Mouse (Mus musculus) testis, postnatal 10 days (tissue): ENCODE data around the gene Ptgs1.

Source experiments
- DNase-seq: peaks from one replicate; pipeline ENCODE4 v3.0.0; 2021; ENCODE audit warnings: low spot score

Gene Ptgs1

GRCm38 (mm10) chr2:36251156-36251555 is 20.9 kb downstream of the Ptgs1 start:
- DNase-seq, result no peak

DNA sequence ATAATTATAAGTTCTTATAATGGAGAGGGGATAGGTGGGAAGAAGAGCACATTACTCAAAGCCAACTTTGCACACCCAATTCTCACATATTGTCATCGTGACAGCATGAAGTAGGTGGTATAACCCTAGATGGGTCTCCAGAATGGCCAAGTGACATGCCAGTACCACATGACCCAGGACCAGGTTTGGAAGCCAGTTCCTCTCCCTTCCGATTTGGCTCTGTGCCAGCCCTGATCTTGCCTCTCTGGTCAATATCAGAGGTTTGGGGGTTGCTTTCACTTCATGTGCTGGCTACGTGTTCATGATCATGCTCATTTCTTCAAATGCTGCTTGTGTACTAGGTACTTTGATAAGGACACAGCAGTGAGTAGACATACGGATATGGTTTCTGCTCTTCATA is 22.3 kb downstream of the Ptgs1 start:
- no peak for DNase-seq

GRCm38 (mm10) chr2:36254445-36254844 is 24.2 kb downstream of the Ptgs1 start:
- DNase-seq, result no peak

- DNase-seq, result no peak
Measured at GRCm38 (mm10) chr2:36256931-36257330, 26.7 kb downstream of the Ptgs1 start.

- no peak for DNase-seq
Measured at GRCm38 (mm10) chr2:36259382-36259781, 29.2 kb downstream of the Ptgs1 start.

DNA sequence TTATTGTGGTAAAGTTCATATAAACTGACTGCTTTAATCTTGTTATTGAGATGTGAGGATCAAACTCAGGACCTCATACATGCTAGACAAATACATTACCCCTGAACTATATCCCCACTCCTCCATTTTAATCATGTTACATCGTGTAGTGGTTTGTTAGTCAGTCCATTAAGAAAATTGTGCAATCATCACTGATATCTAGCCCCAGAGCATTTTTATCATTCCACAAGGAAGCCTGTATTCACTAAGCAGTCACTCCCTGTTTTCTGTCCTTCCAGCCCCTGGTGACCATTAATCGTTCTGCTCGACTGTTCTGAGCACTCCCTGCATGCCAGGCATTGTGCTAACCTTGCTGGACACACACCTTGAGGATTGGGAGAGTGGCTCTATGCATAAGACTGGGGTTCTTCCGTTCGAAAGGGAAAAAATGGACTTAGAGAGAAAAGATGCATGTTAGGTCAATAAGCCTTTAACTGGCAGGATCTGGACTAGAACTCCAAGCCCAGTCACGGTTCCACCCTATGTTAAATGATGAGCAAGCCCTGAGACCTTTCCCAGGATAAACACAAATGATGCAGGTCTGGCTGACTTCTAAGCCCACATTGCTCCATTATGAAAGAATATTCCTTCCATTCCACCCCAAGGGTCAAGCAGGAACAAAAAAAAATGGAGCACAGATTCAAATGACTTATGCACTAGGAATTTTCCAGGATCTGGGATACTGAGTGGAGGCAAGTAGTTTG is 29.7 kb downstream of the Ptgs1 start:
- DNase-seq, result no peak

DNA sequence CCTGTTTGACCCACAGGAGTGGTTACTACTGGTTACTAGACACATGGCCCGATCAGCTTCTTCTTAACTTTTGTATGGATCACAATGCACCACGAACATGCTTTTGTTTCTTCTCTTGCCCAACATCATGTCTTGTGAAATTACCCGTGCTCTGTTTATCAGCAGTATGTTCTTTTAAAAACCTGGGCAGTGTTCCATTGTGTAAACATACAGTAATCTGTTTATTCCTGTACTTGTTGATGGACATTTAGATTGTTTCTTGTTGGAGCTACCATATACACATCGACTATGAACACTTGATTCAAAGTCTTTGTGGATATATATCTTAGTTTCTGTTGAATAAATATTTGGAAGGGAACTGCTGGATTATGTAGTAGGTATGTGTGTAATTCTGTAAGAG is 31.8 kb downstream of the Ptgs1 start:
- no peak for DNase-seq

DNA sequence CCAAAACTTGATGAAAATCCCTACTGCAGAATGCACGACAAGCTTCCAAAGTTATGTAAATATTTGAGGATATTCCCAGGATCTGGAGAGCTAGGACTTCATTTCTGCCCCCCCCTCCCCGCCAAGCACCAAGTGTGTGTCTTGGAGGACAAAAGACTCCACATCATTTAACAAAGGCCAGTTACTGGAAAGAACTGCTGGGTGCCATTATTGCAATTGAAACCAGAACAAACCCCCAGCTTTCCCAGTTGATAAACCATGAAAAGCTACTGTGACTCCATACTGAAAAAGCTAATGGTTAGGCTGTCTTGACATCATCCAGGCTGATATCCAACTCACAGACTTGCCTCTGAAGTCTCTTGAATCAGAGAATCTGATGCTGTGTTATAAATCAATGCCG is 39.2 kb downstream of the Ptgs1 start:
- DNase-seq, result no peak

DNA sequence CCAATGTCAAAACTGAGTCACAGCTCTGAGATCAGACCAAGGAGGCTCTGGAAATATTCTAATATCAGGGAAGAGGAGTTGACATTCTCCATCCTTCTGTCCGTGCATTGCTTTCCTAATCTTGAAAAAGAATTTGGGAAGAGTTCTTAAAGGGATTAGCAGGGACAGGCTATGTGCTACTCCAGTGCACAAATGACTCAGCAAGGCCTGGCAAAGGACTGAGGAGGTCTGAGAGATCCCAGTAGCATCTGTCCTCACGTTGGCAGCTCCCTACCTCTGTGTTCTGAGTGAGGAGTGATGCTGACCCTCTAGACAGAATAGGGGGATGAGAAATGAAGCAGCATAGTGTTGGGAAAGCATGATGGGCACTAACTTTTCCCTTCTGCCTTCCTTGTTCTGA is 40.0 kb downstream of the Ptgs1 start:
- no peak for DNase-seq

DNA sequence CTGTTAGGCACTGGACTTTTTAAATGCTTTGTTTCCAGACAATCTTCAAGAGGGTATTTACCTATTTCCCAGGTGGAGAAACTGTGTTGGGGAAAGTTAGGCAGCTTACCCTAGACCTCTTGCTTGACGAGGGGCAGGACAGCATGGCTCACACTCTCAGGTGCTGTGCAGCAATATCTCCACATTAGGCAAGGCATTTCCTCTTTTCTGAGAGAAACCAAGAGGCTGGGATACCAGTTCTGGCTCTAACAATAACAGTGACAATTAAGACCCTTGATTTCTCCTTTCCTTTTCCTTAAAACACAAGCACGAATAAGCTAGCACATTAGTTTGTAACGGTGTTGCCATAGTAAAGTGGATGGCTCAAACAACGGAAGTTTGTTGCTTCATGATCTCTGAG is 40.9 kb downstream of the Ptgs1 start:
- DNase-seq, result no peak

GRCm38 (mm10) chr2:36272288-36272950 is 42.2 kb downstream of the Ptgs1 start:
- DNase-seq, result no peak

DNA sequence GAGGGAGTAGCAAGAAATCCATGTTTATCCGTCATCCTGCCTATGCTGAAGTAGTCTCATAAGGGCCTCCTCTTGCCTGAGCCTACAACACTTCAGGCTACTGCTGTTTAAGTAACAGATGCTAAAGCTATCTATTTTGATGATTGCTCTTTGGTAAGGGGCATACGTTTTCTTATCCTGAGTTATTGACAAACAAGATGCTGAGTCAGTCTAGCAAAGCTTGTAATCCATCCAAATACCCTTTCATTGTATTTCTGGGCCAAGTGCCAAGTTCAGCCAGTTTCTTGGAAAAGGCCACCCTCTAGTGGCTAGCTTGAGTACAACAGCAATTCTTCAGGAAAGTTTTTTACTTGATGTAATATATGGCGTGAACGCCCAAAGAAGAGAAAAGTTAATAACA is 46.2 kb downstream of the Ptgs1 start:
- DNase-seq, result peak; percentile 72

DNA sequence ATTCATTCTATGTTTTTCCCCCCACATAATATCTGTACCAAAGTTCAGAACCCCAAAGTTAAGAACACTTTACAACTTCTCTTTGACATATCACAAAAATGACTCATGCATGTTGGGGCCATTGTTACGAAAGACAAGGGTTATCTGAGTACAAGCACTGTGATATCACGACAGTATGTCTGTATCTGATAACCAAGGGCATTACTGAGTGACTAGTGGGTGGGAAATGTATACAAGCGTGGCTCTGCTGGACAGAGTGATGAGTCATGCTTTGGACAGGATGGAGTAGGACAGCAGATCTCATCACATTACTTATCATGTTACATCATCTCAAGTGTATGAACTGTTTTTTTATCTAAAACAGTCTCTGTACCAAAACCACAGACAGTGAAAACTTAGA is 48.5 kb downstream of the Ptgs1 start:
- DNase-seq, result no peak

DNA sequence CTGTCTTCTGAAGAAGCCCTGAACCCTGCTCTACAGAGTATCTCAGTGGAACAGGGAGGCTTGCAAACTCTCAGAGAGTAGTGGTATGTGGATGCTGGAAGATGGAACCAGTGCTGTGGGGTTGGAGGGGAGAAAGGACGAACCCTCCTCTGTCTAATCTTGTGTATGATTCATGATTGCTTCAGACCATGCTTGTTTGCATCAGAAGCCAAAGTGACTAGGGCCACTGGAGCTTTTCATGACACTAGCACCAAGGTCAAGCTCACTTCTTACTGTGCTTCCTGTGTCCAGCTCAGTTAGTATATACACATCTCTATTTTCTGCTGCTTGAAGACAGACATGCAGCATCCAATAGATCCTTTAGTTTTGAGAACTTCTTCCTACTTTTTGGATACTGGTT is 50.9 kb downstream of the Ptgs1 start:
- no peak for DNase-seq

GRCm38 (mm10) chr2:36282301-36282700 is 52.1 kb downstream of the Ptgs1 start:
- DNase-seq, result no peak
